Mouse (Mus musculus): Measurements from ENCODE around the gene Sdccag8. TPM values are rescaled to one million over a fixed set of nuclear protein-coding genes. Genes with fewer than 3 reads are reported as not detected.

Gene Sdccag8
- polyA plus RNA-seq, 1 experiment from 2014 or later = 30.1 TPM

- H3K9me3 ChIP-seq = no peaks in the 10 kb centered on the region
- peak; percentile 51; the same call in 1 of the 2 replicates for ATAC-seq (ENCODE audit: low FRiP score, low read depth)
- no peaks in the 10 kb centered on the region for H3K27me3 ChIP-seq
- no peak overlapping the region for H3K4me2 ChIP-seq (replicated peaks)
- WGBS = 16% methylated on average over 6 of the region's 6 CpGs
- H3K36me3 ChIP-seq = no peaks in the 10 kb centered on the region
- no peak overlapping the region for H3K9ac ChIP-seq (replicated peaks)
- H3K27ac ChIP-seq (replicated peaks) = no peak overlapping the region; the same call in 1 of the 2 replicates
- H3K4me3 ChIP-seq = no peak overlapping the region
- peaks cover 31% of the 10 kb centered on the region for H3K4me1 ChIP-seq
Measured at GRCm38 (mm10) chr1:176880943-176881342, 66.5 kb downstream of the Sdccag8 start.

- no peak overlapping the region for H3K9ac ChIP-seq (replicated peaks)
- no peak overlapping the region for H3K4me3 ChIP-seq
- no peak overlapping the region for H3K4me2 ChIP-seq (replicated peaks)
- ATAC-seq (ENCODE audit: low FRiP score, low read depth) = peak; percentile 48; the same call in 1 of the 2 replicates
- WGBS = 80% methylated on average over 17 of the region's 17 CpGs
- no peak overlapping the region for H3K27ac ChIP-seq (replicated peaks)
- no peaks in the 10 kb centered on the region for H3K9me3 ChIP-seq
- peaks cover 20% of the 10 kb centered on the region for H3K4me1 ChIP-seq
- H3K36me3 ChIP-seq = no peaks in the 10 kb centered on the region
- no peaks in the 10 kb centered on the region for H3K27me3 ChIP-seq
Measured at GRCm38 (mm10) chr1:176885207-176885933, 70.9 kb downstream of the Sdccag8 start.

- no peak overlapping the region for H3K4me3 ChIP-seq
- H3K4me1 ChIP-seq = peaks cover 17% of the 10 kb centered on the region
- 87% methylated on average over 5 of the region's 5 CpGs for WGBS
- H3K27ac ChIP-seq (replicated peaks) = no peak overlapping the region
- ATAC-seq (ENCODE audit: low FRiP score, low read depth) = peak; percentile 54; the same call in 1 of the 2 replicates
- H3K27me3 ChIP-seq = no peaks in the 10 kb centered on the region
- H3K9me3 ChIP-seq = no peaks in the 10 kb centered on the region
- 0 out of 2 replicates have a peak, but pooled peaks cover 2% of the 10 kb centered on the region for H3K36me3 ChIP-seq
- H3K9ac ChIP-seq (replicated peaks) = no peak overlapping the region
- H3K4me2 ChIP-seq (replicated peaks) = no peak overlapping the region
Measured at GRCm38 (mm10) chr1:176886002-176886401, 71.5 kb downstream of the Sdccag8 start.

GRCm38 (mm10) chr1:176903741-176904140, 89.3 kb downstream of the Sdccag8 start:
- Histone ChIP-seq H3K4me1 (no peaks in the 10 kb centered on the region), H3K4me2 (replicated peaks) (no peak overlapping the region), H3K36me3 (no peaks in the 10 kb centered on the region), H3K4me3 (no peak overlapping the region), H3K9me3 (no peaks in the 10 kb centered on the region), H3K9ac (replicated peaks) (no peak overlapping the region), H3K27ac (replicated peaks) (no peak overlapping the region), H3K27me3 (no peaks in the 10 kb centered on the region)
- ATAC-seq (ENCODE audit: low FRiP score, low read depth) = no peak
- 83% methylated on average over 6 of the region's 6 CpGs for WGBS

GRCm38 (mm10) chr1:176915946-176916345, 101.5 kb downstream of the Sdccag8 start:
- H3K9me3 ChIP-seq = no peaks in the 10 kb centered on the region
- no peaks in the 10 kb centered on the region for H3K36me3 ChIP-seq
- no peak for ATAC-seq (ENCODE audit: low FRiP score, low read depth)
- WGBS = 97% methylated on average over 2 of the region's 2 CpGs
- H3K27me3 ChIP-seq = no peaks in the 10 kb centered on the region
- no peaks in the 10 kb centered on the region for H3K4me1 ChIP-seq
- H3K27ac ChIP-seq (replicated peaks) = no peak overlapping the region
- H3K9ac ChIP-seq (replicated peaks) = no peak overlapping the region
- H3K4me2 ChIP-seq (replicated peaks) = no peak overlapping the region
- no peak overlapping the region for H3K4me3 ChIP-seq

- peaks cover 13% of the 10 kb centered on the region; the same call in 1 of the 2 replicates for H3K4me1 ChIP-seq
- no peak for ATAC-seq (ENCODE audit: low FRiP score, low read depth)
- H3K4me3 ChIP-seq = no peak overlapping the region
- H3K4me2 ChIP-seq (replicated peaks) = no peak overlapping the region
- no peaks in the 10 kb centered on the region for H3K36me3 ChIP-seq
- no peaks in the 10 kb centered on the region for H3K9me3 ChIP-seq
- no peak overlapping the region for H3K27ac ChIP-seq (replicated peaks)
- H3K9ac ChIP-seq (replicated peaks) = no peak overlapping the region
- 91% methylated on average over 12 of the region's 12 CpGs for WGBS
- no peaks in the 10 kb centered on the region for H3K27me3 ChIP-seq
Measured at GRCm38 (mm10) chr1:176919486-176919885, 105.0 kb downstream of the Sdccag8 start.

- Histone ChIP-seq H3K4me2 (replicated peaks) (no peak overlapping the region; the same call in 1 of the 2 replicates), H3K27me3 (peaks cover 3% of the 10 kb centered on the region), H3K4me1 (peaks cover 13% of the 10 kb centered on the region; the same call in 1 of the 2 replicates), H3K9ac (replicated peaks) (no peak overlapping the region), H3K9me3 (no peaks in the 10 kb centered on the region), H3K4me3 (no peak overlapping the region), H3K27ac (replicated peaks) (peak overlapping the region; percentile 54), H3K36me3 (no peaks in the 10 kb centered on the region)
- 23% methylated on average over 5 of the region's 5 CpGs for WGBS
- ATAC-seq (ENCODE audit: low FRiP score, low read depth) = peak; percentile 93
Measured at GRCm38 (mm10) chr1:176922842-176923241, 108.4 kb downstream of the Sdccag8 start.

- Histone ChIP-seq H3K4me3 (no peak overlapping the region), H3K36me3 (no peaks in the 10 kb centered on the region), H3K4me2 (replicated peaks) (no peak overlapping the region), H3K9ac (replicated peaks) (no peak overlapping the region), H3K4me1 (peaks cover 21% of the 10 kb centered on the region), H3K9me3 (no peaks in the 10 kb centered on the region), H3K27me3 (peaks cover 3% of the 10 kb centered on the region), H3K27ac (replicated peaks) (no peak overlapping the region)
- ATAC-seq (ENCODE audit: low FRiP score, low read depth) = no peak
- WGBS = 87% methylated on average over 5 of the region's 5 CpGs
Measured at GRCm38 (mm10) chr1:176926009-176926408, 111.5 kb downstream of the Sdccag8 start.

GRCm38 (mm10) chr1:176927312-176927711, 112.9 kb downstream of the Sdccag8 start:
- H3K36me3 ChIP-seq = no peaks in the 10 kb centered on the region
- ATAC-seq (ENCODE audit: low FRiP score, low read depth) = no peak
- no peak overlapping the region for H3K4me2 ChIP-seq (replicated peaks)
- WGBS = 94% methylated on average over 9 of the region's 9 CpGs
- H3K9ac ChIP-seq (replicated peaks) = no peak overlapping the region
- no peaks in the 10 kb centered on the region for H3K9me3 ChIP-seq
- H3K27ac ChIP-seq (replicated peaks) = no peak overlapping the region
- peaks cover 21% of the 10 kb centered on the region for H3K4me1 ChIP-seq
- peaks cover 6% of the 10 kb centered on the region for H3K27me3 ChIP-seq
- H3K4me3 ChIP-seq = no peak overlapping the region

GRCm38 (mm10) chr1:176929710-176930109, 115.2 kb downstream of the Sdccag8 start:
- peak overlapping the region; percentile 46; the same call in 1 of the 2 replicates for H3K27ac ChIP-seq (replicated peaks)
- H3K9me3 ChIP-seq = no peaks in the 10 kb centered on the region
- peak; percentile 87 for ATAC-seq (ENCODE audit: low FRiP score, low read depth)
- WGBS = 71% methylated on average over 8 of the region's 8 CpGs
- no peak overlapping the region for H3K4me3 ChIP-seq
- H3K27me3 ChIP-seq = peaks cover 6% of the 10 kb centered on the region
- no peak overlapping the region for H3K4me2 ChIP-seq (replicated peaks)
- no peaks in the 10 kb centered on the region for H3K36me3 ChIP-seq
- peaks cover 16% of the 10 kb centered on the region for H3K4me1 ChIP-seq
- H3K9ac ChIP-seq (replicated peaks) = no peak overlapping the region

GRCm38 (mm10) chr1:176930574-176930973, 116.1 kb downstream of the Sdccag8 start:
- no peak overlapping the region for H3K4me3 ChIP-seq
- H3K36me3 ChIP-seq = no peaks in the 10 kb centered on the region
- H3K27me3 ChIP-seq = peaks cover 6% of the 10 kb centered on the region
- H3K4me1 ChIP-seq = peaks cover 17% of the 10 kb centered on the region
- H3K9ac ChIP-seq (replicated peaks) = no peak overlapping the region
- no peaks in the 10 kb centered on the region for H3K9me3 ChIP-seq
- 80% methylated on average over 2 of the region's 2 CpGs for WGBS
- no peak for ATAC-seq (ENCODE audit: low FRiP score, low read depth)
- no peak overlapping the region for H3K4me2 ChIP-seq (replicated peaks)
- H3K27ac ChIP-seq (replicated peaks) = no peak overlapping the region

GRCm38 (mm10) chr1:176930981-176931500, 116.6 kb downstream of the Sdccag8 start:
- no peaks in the 10 kb centered on the region for H3K36me3 ChIP-seq
- H3K4me2 ChIP-seq (replicated peaks) = no peak overlapping the region
- peaks cover 17% of the 10 kb centered on the region for H3K4me1 ChIP-seq
- ATAC-seq (ENCODE audit: low FRiP score, low read depth) = no peak
- H3K9me3 ChIP-seq = no peaks in the 10 kb centered on the region
- no peak overlapping the region for H3K27ac ChIP-seq (replicated peaks)
- H3K4me3 ChIP-seq = no peak overlapping the region
- WGBS = 85% methylated on average over 4 of the region's 4 CpGs
- no peak overlapping the region for H3K9ac ChIP-seq (replicated peaks)
- H3K27me3 ChIP-seq = peaks cover 6% of the 10 kb centered on the region

Measured in midbrain, embryonic 12.5 days (tissue).